Mouse (Mus musculus) kidney, postnatal 36 days (tissue): ENCODE measurements around the gene Lrrc8b.

Experiments used
- DNase-seq, 2 experiments: peaks; one replicate each; pipeline ENCODE4 v3.0.0; 2021 to 2022; ENCODE audit warnings: mixed read lengths in 2 of 2

Gene Lrrc8b

DNA sequence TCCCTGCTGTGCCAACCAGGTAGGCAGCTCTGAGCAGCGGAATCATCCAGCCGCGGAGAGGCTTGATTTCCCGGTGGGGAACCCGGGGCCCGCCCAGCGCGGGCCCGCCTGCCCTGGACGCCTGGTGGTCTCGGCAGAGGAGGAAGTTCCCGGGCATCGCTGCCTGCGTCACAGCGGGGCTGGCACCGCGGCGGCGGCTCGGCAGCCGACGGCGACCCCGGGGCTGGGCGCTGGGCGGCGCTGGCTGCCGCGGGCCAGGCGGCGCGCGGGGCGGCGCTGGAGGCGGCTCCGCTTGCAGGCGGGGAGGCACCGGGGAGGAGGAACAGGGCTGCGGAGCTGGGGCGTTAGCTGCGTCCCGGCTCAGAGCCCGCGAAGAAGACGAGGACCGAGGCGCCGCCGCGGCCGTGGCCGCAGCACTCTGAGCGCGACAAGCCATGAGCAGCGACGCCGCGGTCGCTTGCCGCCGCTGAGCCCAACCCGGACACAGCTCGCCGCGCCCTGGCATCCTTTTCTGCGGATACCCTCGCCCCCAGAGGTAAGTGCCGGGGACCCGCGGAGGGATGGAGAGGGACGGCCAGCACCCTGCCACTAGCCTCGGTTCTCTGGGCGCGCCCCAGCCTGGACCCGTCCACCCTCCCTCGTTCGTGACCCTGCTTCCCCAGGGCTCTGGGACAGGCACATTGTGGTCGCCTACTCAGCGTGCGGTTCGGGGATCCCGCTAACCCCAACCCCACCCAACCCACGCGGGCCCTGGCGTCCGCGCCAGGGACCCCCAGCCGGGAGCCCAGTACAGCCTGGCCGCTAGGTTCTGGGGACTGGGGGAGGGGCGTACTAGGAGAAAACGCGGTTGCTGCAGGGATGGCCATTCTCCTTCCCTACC is 103.8 kb downstream of the Lrrc8b start, which contains the start of gene Lrrc8c:
Gene Lrrc8c, plus strand, starts transcription at position 293 of the 880 bp plus-strand sequence.
- peak; percentile 76 to 87 for DNase-seq

GRCm38 (mm10) chr5:105519976-105520300 is 104.4 kb downstream of the Lrrc8b start:
- no peak for DNase-seq

DNA sequence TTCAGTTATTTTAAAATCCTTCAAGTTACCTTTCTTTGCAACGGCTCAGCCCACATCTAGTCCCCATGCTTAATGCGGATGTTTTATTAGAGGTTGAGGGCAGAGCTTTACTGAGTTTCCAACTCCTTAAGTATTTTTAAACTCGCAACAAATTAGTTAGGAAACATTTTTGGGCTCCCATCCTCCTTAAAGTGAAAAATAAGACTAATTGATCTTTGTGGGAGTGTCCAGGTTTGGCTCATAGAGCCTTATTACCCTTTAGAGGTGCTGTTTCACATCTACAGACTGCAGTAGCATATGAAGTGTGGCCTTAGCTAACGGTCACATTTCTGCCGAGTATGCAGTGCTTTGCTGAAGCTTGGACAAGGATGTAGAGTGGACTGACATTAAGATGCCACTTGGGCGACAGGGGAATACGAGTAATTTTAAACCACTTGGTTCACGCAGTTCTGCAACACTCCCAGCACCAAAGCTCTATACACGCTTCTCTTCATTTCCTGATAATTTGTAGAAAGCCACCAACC is 104.9 kb downstream of the Lrrc8b start:
- DNase-seq = no peak

- peak in 1 of 2 experiments; percentile 16 for DNase-seq
Measured at GRCm38 (mm10) chr5:105523452-105523851, 107.9 kb downstream of the Lrrc8b start.

GRCm38 (mm10) chr5:105525004-105525403 is 109.4 kb downstream of the Lrrc8b start:
- DNase-seq = no peak

DNA sequence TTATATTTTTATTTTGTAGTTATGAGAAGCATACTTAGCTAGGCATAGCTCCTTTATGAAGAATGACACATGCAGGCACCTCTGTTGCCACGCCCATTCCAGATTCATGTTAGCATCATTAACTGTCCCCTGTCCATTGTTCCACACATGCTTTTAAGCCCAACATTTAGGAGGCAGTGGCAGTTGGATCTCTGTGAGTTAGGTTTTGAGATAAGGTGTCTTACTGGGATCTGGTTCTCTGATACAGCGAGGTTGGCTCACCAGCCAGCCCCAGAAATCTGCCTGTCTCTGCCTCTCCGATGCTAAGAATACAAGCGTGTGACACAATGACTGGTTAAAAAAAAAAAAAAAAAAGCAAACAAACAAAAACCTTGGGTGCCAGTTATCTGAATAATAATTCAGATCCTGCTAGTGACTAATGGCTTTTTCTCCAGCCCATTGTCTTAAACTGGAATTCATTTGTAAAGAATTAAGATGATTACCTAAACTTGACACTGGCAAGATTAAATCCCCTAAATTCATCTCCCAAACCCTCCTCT is 110.6 kb downstream of the Lrrc8b start:
- DNase-seq = no peak

DNA sequence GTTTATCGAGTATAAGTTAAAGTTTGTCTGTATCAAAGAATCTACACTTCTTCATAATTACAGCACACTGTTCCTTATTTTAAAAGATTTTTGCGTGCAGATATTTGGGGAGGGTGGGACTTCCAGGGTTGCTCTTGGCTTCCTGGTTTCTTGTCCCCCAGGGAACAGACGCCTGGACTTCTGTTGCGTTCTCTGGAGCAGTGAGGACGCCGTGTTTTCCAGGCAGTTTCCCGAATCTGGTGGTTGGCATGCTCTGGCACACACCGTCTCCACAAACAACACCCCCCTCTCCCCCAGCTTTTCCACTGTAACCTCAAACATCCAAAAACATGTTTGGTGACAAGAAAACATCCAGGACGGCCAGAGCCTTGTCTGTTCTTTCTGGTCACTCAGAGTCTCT is 111.2 kb downstream of the Lrrc8b start:
- no peak for DNase-seq

DNA sequence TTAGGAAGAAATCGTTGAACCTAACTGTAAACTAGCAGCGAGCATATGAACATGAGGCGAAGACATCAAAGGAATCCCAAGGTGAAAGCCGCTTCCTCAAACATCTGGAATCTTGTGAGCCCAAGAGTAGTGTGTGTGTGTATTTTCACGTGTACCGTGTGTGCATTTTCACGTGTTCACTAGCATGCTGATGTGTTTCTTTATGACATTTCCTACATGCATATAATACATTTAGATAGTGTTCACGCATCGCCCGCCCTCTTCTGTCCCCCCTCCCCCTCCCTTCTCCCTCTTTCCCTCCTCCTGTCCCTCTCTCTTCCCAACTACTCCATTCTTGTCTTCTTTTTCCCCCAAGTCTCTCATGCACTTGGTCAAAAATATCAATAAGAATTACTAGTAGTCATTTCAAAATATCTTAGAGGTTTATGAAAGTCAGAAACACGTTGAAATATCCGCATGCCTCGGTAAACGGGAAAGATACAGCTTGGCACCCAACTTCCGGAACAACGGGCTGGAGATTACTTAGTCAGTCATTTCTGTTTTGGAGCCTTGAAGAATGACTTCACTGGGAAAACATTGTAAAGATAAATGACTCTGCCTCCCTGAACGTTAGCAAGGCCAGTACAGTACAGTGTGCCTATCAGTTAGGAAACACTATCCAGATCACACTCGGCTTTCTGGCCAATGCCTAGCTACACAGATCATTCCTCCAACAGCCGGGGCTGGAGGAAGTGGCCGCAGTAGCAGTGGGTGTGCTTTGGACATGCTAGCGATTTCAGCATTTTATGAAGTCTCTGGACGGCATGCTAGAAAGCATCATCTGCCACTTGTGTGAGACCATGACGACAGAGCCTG is 112.1 kb downstream of the Lrrc8b start:
- peak in 1 of 2 experiments; percentile 11 for DNase-seq

GRCm38 (mm10) chr5:105530576-105530975 is 115.0 kb downstream of the Lrrc8b start:
- DNase-seq = no peak

- no peak for DNase-seq
Measured at GRCm38 (mm10) chr5:105535186-105535585, 119.6 kb downstream of the Lrrc8b start.

- DNase-seq = no peak
Measured at GRCm38 (mm10) chr5:105536172-105536571, 120.6 kb downstream of the Lrrc8b start.

- no peak for DNase-seq
Measured at GRCm38 (mm10) chr5:105537101-105537723, 121.6 kb downstream of the Lrrc8b start.
